Mouse (Mus musculus) forebrain, embryonic 10.5 days (tissue): ENCODE measurements around the gene Ermard. TPM values are rescaled to one million over a fixed set of nuclear protein-coding genes. Genes with fewer than 3 reads are reported as not detected.
A peak's percentile ranks its signal among the peaks of the same experiment; 100 is the strongest.
"Not testable (repeated sequence)": the region's sequence is repeated elsewhere in the genome, so short reads cannot be mapped to it uniquely, and the experiment has no call there.

Experiments used
- DNase-seq: peaks from one replicate; pipeline ENCODE4 v3.0.0-alpha.2; 2017; ENCODE audit warnings: low spot score; ENCODE audit errors: extremely low spot score
- H3K27ac ChIP-seq: fragments of 300-500 bp; sonication (generic); 2 replicates; pipeline ENCODE4 v1.5.1; 2016; ENCODE audit warnings: mild to moderate bottlenecking
- H3K27me3 ChIP-seq: fragments of 300-500 bp; sonication (generic); 2 replicates; pipeline ENCODE4 v1.6.1; 2016; ENCODE audit warnings: mild to moderate bottlenecking; ENCODE audit not compliant: poor library complexity, severe bottlenecking
- H3K36me3 ChIP-seq: fragments of 300-500 bp; sonication (generic); replicated peaks from 2 replicates; pipeline ENCODE4 v1.6.1; 2016; ENCODE audit warnings: mild to moderate bottlenecking, moderate library complexity
- H3K4me1 ChIP-seq: fragments of 300-500 bp; sonication (generic); 2 replicates; pipeline ENCODE4 v1.6.1; 2016
- H3K4me3 ChIP-seq: fragments of 300-500 bp; sonication (generic); 2 replicates; pipeline ENCODE4 v1.5.1; 2016; ENCODE audit warnings: mild to moderate bottlenecking, moderate library complexity
- H3K9me3 ChIP-seq: fragments of 300-500 bp; sonication (generic); 2 replicates; pipeline ENCODE4 v1.6.1; 2016; ENCODE audit warnings: mild to moderate bottlenecking, moderate library complexity
- WGBS: fragments of 180-500 bp; shearing (Covaris S2); methylation state at CpG from one replicate; pipeline ENCODE4 v1.1.7; 2016; 5-methylcytosine and 5-hydroxymethylcytosine counted together
- polyA plus RNA-seq: library from polyadenylated mRNA; unstranded; fragments of >200 nt; fragmentation: Nextera tagmentation; extraction: Ambion mirVana; gene quantifications from 2 replicates; pipeline ENCODE4 v1.2.1, GENCODE M21; 2016

Ermard gene
- 98.4 and 101 TPM in 2 replicates for polyA plus RNA-seq

DNA sequence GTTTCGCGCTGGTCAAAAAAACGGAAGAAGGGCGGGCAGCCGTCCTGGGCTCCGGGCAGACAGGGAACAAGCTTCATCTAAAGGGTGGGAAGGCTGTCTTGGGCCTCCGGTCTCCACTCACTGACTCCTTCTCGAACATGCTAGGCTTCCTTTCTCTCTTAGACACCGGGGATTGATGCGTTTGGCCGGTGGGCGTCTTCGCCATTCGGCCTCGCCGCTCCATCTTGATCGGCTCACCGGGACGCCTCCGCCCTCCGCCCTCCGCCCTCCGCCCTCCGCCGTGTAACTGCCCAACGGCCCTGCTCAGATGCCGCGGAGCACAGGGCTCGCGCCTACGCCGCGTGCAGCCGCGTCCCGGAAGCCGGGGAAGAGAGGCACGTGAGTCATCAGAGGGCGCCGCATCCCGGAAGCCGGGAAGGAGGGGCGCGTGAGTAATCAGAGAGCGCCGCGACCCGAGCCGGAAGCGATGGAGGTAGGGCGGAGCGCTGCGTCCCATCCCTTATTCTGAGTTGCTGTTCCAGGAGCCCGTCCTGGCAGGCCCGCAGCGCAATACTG, at the start of gene Ermard, which contains the start of the genes Tcte3 and Gm3448:
Gene Ermard (plus strand): TSS at position 34 of the 555 bp plus-strand sequence.
Gene Tcte3 (minus strand): TSS at position 314 of the 555 bp plus-strand sequence.
Gene Gm3448 (minus strand): TSS at position 363 of the 555 bp plus-strand sequence.
- peak within 1 kb of the TSS; percentile 34 for H3K4me3 ChIP-seq
- DNase-seq, H3K27ac ChIP-seq, H3K4me1 ChIP-seq, H3K27me3 ChIP-seq, H3K36me3 ChIP-seq, H3K9me3 ChIP-seq: not testable (repeated sequence)
- 0% methylated on average over 17 of the region's 56 CpGs for WGBS

DNA sequence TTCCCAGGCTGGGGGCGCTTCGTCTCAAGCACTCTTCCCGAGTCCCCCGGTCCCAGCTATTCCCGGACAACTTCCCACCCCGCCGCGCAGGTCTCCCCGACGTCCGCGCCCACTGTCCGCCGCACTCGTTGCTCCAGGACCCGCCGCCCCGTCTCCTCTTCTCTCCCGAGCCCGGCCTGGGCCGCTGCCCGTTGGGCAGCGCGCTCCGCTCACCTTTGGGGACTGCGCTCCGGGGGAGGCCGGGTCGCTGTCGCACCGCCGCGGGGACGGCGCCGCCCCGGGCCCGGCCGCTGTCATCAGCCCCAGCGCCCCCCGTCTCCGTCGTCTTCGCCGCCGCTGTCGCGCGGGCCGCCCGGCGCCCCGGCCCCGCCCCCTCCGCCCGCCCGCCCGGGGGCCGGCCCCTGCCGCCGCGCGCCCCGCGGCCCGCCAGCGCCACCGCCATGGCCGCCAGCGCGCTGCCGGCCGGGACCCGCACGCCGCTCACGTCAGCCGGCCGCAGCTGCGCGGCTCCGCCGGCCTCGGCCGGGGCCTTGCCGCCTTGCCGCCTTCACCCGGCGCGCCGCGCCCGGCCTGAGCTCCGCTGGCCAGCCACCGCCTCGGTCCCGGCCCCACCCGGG, 48.4 kb upstream of the Ermard start:
- WGBS, result no CpG with 5 or more reads among the region's 98 CpGs
- H3K36me3 ChIP-seq, result not testable (repeated sequence)

DNA sequence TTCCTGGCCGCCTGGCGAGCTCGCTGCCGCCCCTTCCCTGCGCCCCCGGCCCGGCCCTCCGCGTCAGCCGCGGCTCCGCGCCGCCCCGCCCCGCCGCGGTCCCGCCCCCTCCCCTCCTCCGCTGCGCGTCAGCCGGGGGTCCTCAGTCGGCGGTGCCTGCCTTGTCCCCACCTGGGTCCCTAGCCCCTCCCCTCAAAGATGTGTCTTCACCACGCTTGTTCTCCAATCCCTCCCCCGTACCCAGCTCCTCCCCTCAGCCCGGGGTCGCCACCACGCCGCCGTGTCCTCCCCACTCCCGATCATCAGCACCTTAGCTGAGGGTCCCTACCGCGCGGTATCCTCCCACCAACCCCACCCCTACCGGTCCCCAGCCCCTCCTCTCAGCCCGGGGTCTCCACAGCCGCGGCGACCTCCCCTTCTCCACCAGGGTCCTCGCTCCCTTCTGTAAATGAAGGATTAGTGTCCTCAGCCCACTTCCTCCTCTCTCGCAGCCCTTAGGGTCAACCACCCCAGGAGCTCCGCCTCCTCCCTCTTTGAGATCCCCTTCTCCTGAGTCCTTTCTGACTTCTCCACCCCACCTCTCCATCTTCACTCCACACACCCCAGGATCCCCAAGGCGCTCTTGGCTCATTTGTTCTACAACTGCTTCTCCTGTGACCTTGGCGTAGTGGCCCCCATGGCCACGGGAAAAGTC, 47.7 kb upstream of the Ermard start:
- H3K27ac ChIP-seq, DNase-seq, H3K27me3 ChIP-seq, H3K4me3 ChIP-seq, H3K9me3 ChIP-seq, H3K4me1 ChIP-seq, H3K36me3 ChIP-seq: not testable (repeated sequence)
- WGBS, result no CpG with 5 or more reads among the region's 47 CpGs

More for the DNA sequence above, 48.4 kb upstream of the Ermard start:
- H3K4me3 ChIP-seq, H3K9me3 ChIP-seq, H3K4me1 ChIP-seq, DNase-seq, H3K27ac ChIP-seq, H3K27me3 ChIP-seq: not testable (repeated sequence)

DNA sequence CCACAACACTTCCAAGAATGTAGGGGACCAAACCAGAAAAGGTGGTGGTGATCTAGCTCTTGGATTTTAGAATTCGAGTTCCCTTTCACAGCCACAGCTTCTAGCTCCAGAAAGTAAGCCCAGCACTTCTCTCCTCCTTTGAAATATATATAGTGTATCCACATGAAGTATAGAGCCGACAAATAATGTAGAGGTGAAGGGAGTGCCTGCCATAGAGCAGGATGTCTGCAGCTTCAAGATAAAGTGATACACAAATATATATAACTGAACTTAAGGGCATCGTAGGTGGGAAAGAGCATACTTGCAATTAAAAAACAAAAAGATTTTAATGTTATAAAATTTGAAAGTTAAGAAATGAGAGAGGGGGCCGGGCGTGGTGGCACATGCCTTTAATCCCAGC, 46.9 kb upstream of the Ermard start:
- DNase-seq, H3K9me3 ChIP-seq, H3K27ac ChIP-seq, H3K4me3 ChIP-seq, H3K4me1 ChIP-seq, H3K36me3 ChIP-seq, H3K27me3 ChIP-seq: not testable (repeated sequence)
- WGBS, result no CpG with 5 or more reads among the region's 5 CpGs

DNA sequence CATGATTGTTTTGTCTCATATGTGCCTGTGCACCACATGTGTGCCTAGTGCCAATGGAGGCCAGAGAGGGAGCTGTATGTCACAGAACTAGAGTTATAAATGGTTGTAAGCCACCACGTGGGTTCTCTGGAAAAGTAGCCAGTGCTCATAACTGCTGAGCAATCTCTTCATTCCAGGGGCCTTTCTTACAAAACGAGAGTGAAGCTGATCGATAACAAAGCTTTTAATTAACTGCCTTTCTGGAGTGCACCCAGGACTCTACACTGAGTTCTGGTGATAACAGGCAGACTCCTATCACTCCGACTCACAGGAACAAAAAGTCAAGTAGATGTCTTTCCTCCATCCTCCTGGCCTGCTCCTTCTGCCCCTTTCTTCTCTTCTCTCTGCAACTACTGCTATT, 41.0 kb upstream of the Ermard start:
- H3K27ac ChIP-seq, H3K27me3 ChIP-seq, H3K4me3 ChIP-seq, H3K4me1 ChIP-seq, H3K9me3 ChIP-seq, H3K36me3 ChIP-seq, DNase-seq: not testable (repeated sequence)
- no CpG with 5 or more reads among the region's 4 CpGs for WGBS

DNA sequence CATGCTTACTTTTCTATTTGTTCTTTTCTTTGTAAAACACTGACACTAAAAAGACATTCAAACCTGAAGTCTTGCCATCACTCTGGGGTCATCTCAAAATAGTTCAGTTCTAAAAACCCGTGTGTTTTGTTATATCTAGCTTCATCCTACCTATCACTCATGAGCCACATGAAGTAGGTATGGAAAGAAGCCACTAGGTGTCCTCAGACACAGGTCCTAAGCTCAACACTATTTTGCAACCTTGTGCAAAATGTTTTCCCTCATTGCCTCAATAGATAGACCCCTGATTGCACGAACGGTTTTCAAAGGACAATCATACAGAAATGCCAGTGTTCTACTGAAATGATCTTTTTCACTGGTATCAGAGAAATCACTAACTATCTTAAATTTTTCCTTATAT, 31.9 kb upstream of the Ermard start:
- no CpG with 5 or more reads among the region's 3 CpGs for WGBS
- not testable (repeated sequence) for H3K9me3 ChIP-seq, H3K4me3 ChIP-seq, H3K27ac ChIP-seq, H3K36me3 ChIP-seq, H3K27me3 ChIP-seq, DNase-seq, H3K4me1 ChIP-seq

DNA sequence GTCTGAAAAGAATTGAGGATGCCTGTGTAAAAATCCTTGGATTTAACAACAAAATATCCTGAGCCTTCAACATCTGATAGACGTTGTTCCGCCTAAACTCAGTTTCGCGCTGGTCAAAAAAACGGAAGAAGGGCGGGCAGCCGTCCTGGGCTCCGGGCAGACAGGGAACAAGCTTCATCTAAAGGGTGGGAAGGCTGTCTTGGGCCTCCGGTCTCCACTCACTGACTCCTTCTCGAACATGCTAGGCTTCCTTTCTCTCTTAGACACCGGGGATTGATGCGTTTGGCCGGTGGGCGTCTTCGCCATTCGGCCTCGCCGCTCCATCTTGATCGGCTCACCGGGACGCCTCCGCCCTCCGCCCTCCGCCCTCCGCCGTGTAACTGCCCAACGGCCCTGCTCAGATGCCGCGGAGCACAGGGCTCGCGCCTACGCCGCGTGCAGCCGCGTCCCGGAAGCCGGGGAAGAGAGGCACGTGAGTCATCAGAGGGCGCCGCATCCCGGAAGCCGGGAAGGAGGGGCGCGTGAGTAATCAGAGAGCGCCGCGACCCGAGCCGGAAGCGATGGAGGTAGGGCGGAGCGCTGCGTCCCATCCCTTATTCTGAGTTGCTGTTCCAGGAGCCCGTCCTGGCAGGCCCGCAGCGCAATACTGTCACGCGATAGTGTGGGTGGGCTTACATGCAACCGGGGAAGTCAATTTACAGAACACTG, 31.1 kb upstream of the Ermard start, which contains the start of gene Gm3435:
Gene Gm3435 (plus strand): TSS at position 471 of the 708 bp plus-strand sequence.
- no CpG with 5 or more reads among the region's 60 CpGs for WGBS
- H3K9me3 ChIP-seq, DNase-seq, H3K4me1 ChIP-seq, H3K36me3 ChIP-seq, H3K27me3 ChIP-seq, H3K27ac ChIP-seq, H3K4me3 ChIP-seq: not testable (repeated sequence)

DNA sequence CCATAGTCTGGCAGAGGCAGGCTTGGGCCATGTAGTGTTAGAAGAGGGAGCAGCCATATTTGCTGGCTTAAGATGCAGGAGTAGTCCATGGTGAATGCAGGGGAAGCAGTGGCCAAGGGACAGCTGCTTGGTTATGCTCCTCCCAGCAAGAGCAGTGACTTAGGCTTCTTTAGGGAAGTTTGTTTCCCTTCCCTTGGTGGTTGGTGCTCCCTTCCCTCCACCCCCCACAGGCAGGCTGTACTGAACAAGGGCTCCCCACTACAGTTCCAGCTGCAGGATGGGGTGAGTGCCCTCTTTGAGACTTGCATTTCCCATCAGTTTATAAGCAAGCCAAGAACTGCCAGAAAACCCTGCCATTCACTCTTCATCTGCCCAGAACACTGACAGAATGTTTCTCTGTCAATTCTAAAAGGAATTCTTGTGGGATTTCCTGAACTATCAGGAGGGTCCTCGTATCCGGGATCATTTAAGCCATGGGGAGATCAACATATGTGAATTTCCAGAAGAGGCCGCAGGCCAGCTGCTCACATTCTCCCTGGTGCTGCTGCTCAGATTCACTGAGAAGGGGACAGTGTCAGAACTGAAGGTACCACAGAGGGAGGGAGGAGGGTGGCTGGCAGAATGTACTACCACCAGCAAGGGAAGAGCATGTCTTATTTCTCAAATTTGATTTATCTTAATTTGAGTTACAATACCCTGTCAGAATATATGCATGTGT, 19.3 kb upstream of the Ermard start:
- 86% methylated on average over 3 of the region's 3 CpGs for WGBS
- DNase-seq, H3K27me3 ChIP-seq, H3K9me3 ChIP-seq, H3K36me3 ChIP-seq, H3K4me1 ChIP-seq, H3K4me3 ChIP-seq, H3K27ac ChIP-seq: not testable (repeated sequence)

DNA sequence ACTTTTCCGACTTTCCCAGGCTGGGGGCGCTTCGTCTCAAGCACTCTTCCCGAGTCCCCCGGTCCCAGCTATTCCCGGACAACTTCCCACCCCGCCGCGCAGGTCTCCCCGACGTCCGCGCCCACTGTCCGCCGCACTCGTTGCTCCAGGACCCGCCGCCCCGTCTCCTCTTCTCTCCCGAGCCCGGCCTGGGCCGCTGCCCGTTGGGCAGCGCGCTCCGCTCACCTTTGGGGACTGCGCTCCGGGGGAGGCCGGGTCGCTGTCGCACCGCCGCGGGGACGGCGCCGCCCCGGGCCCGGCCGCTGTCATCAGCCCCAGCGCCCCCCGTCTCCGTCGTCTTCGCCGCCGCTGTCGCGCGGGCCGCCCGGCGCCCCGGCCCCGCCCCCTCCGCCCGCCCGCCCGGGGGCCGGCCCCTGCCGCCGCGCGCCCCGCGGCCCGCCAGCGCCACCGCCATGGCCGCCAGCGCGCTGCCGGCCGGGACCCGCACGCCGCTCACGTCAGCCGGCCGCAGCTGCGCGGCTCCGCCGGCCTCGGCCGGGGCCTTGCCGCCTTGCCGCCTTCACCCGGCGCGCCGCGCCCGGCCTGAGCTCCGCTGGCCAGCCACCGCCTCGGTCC, 17.0 kb upstream of the Ermard start:
- H3K4me3 ChIP-seq, H3K9me3 ChIP-seq, H3K36me3 ChIP-seq, H3K27me3 ChIP-seq, DNase-seq, H3K4me1 ChIP-seq, H3K27ac ChIP-seq: not testable (repeated sequence)
- no CpG with 5 or more reads among the region's 97 CpGs for WGBS

DNA sequence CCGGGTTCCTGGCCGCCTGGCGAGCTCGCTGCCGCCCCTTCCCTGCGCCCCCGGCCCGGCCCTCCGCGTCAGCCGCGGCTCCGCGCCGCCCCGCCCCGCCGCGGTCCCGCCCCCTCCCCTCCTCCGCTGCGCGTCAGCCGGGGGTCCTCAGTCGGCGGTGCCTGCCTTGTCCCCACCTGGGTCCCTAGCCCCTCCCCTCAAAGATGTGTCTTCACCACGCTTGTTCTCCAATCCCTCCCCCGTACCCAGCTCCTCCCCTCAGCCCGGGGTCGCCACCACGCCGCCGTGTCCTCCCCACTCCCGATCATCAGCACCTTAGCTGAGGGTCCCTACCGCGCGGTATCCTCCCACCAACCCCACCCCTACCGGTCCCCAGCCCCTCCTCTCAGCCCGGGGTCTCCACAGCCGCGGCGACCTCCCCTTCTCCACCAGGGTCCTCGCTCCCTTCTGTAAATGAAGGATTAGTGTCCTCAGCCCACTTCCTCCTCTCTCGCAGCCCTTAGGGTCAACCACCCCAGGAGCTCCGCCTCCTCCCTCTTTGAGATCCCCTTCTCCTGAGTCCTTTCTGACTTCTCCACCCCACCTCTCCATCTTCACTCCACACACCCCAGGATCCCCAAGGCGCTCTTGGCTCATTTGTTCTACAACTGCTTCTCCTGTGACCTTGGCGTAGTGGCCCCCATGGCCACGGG, 16.4 kb upstream of the Ermard start:
- H3K4me1 ChIP-seq, H3K36me3 ChIP-seq, H3K27me3 ChIP-seq, H3K9me3 ChIP-seq, H3K27ac ChIP-seq, DNase-seq, H3K4me3 ChIP-seq: not testable (repeated sequence)
- no CpG with 5 or more reads among the region's 48 CpGs for WGBS

DNA sequence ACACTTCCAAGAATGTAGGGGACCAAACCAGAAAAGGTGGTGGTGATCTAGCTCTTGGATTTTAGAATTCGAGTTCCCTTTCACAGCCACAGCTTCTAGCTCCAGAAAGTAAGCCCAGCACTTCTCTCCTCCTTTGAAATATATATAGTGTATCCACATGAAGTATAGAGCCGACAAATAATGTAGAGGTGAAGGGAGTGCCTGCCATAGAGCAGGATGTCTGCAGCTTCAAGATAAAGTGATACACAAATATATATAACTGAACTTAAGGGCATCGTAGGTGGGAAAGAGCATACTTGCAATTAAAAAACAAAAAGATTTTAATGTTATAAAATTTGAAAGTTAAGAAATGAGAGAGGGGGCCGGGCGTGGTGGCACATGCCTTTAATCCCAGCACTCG, 15.5 kb upstream of the Ermard start:
- not testable (repeated sequence) for H3K27ac ChIP-seq, H3K27me3 ChIP-seq, H3K9me3 ChIP-seq, H3K36me3 ChIP-seq, H3K4me3 ChIP-seq, H3K4me1 ChIP-seq, DNase-seq
- WGBS, result no CpG with 5 or more reads among the region's 6 CpGs

DNA sequence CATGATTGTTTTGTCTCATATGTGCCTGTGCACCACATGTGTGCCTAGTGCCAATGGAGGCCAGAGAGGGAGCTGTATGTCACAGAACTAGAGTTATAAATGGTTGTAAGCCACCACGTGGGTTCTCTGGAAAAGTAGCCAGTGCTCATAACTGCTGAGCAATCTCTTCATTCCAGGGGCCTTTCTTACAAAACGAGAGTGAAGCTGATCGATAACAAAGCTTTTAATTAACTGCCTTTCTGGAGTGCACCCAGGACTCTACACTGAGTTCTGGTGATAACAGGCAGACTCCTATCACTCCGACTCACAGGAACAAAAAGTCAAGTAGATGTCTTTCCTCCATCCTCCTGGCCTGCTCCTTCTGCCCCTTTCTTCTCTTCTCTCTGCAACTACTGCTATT, 9.6 kb upstream of the Ermard start:
- not testable (repeated sequence) for H3K9me3 ChIP-seq, H3K27ac ChIP-seq, H3K4me1 ChIP-seq, DNase-seq, H3K4me3 ChIP-seq, H3K27me3 ChIP-seq, H3K36me3 ChIP-seq
- WGBS, result no CpG with 5 or more reads among the region's 4 CpGs
